Mouse (Mus musculus): ENCODE measurements around the gene Ccdc191.

- no peak for TF ChIP-seq EP300 (IDR thresholded peaks at IDR 0.05; ENCODE audit: low read length)
- TF ChIP-seq CHD1 (IDR thresholded peaks at IDR 0.05; ENCODE audit: low read depth, low read length): no peak
- TF ChIP-seq CTCF (conservative IDR thresholded peaks at IDR 0.05 in 1 of 2, IDR thresholded peaks at IDR 0.05 in 1 of 2; ENCODE audit: low read depth in 2 of 2, low read length in 2 of 2): no peak
- TF ChIP-seq POLR2A (IDR thresholded peaks at IDR 0.05; ENCODE audit: low read depth, low read length): no peak
- no peak for TF ChIP-seq ZNF384 (IDR thresholded peaks at IDR 0.05; ENCODE audit: low read depth, low read length)
- TF ChIP-seq NRF1 (IDR thresholded peaks at IDR 0.05; ENCODE audit: low read depth, low read length): no peak
- TF ChIP-seq POLR2AphosphoS2 (IDR thresholded peaks at IDR 0.05; ENCODE audit: low read depth, low read length): no peak
- TF ChIP-seq TBP (conservative IDR thresholded peaks at IDR 0.05; ENCODE audit: low read depth, low read length): no peak
- TF ChIP-seq MAZ (IDR thresholded peaks at IDR 0.05; ENCODE audit: low read depth, low read length): no peak
- TF ChIP-seq RCOR1 (conservative IDR thresholded peaks at IDR 0.05; ENCODE audit: low read depth, low read length): no peak
- TF ChIP-seq SMC3 (IDR thresholded peaks at IDR 0.05; ENCODE audit: low read depth, low read length): no peak
- TF ChIP-seq USF2 (conservative IDR thresholded peaks at IDR 0.05; ENCODE audit: low read depth, low read length): no peak
- no peak for TF ChIP-seq MAX (IDR thresholded peaks at IDR 0.05; ENCODE audit: low read length)
- TF ChIP-seq UBTF (IDR thresholded peaks at IDR 0.05; ENCODE audit: low read depth, low read length): no peak
These were observed 29.3 kb downstream of the Ccdc191 start for GRCm38 (mm10) chr16:43918867-43919266.

Data from CH12.LX (cell line).